Mouse (Mus musculus) ovary, postnatal 36 days (tissue): ENCODE measurements around the gene Pgpep1.

Experiments used
- DNase-seq: peaks from one replicate; pipeline ENCODE4 v3.0.0; 2022; ENCODE audit warnings: low spot score, mixed read lengths

Pgpep1 gene

DNA sequence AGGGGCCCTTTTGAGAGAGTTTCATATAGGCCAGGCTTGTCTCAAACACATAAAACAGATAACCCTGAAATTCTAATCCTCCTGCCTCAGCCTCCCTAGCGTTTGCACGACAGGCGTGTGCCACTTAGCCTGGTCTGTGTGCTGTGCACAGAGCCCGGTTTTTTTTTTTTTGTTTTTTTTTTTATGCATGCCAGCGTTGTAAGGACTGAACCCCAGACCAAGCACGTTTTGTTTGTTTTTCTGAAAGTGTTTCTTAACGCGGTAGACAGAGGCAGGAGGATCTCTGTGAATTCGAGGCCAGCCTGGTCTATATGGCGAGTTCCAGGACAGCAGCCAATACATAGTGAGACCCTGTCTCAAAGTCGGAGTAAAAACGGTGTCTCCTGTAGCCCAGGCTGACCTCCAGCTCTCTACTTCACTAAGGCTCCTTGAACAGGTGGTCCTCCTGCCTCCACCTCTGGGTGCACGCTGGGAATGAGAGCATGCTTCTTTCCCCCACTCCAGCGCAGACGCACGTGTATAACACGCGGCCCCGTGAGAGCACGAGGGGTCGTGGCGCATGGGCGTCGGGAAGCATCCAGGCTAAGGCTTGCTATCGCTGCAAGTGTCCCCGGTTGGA, 51.3 kb downstream of the Pgpep1 start, which contains the start of gene Ssbp4:
Gene Ssbp4 (minus strand): TSS at position 124 of the 619 bp plus-strand sequence.
- DNase-seq: no peak

DNA sequence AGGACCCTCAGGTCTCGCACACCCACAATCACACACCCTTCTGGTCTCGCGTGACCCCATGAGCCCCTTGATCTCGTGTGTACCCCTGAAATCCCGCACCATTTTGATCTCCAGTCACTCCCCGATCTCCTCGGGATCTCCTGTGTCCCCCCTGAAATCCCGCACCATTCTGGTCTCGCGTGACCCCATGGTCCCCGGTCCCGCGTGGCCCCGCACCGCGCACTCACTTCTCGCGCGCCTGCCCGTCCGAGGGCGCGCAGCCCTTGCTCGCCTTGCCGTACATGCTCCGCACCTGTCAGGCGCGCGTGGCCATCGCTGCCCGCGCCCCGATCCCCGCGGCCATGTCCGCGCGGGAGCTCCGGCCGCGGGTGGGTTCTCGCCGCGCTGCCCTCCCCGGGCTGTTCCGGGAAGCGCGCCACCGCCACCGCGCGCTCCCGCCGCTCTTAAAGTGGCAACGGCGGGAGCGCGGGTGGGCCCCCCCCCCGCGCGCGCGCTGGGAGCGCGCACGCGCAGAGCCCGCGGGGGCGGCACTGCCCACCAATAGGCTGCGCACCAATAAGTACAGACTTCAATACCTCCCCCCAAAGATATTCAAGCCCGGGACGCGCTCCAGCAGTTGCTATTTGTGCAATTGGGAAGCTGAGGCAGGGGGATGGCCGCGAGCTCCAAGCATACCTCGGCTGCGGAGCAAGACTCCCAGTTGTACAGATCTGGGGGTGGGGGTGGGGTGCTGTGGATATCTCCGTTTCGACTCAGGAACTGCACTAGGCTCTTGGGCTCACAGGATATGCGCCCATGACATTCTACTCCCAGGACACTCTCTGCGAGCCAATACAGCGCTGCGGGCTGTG, 52.1 kb downstream of the Pgpep1 start:
- peak; percentile 50 for DNase-seq

- no peak for DNase-seq
These were observed 52.6 kb downstream of the Pgpep1 start for GRCm38 (mm10) chr8:70607603-70607897.

GRCm38 (mm10) chr8:70606780-70607602, 53.2 kb downstream of the Pgpep1 start:
- no peak for DNase-seq

DNA sequence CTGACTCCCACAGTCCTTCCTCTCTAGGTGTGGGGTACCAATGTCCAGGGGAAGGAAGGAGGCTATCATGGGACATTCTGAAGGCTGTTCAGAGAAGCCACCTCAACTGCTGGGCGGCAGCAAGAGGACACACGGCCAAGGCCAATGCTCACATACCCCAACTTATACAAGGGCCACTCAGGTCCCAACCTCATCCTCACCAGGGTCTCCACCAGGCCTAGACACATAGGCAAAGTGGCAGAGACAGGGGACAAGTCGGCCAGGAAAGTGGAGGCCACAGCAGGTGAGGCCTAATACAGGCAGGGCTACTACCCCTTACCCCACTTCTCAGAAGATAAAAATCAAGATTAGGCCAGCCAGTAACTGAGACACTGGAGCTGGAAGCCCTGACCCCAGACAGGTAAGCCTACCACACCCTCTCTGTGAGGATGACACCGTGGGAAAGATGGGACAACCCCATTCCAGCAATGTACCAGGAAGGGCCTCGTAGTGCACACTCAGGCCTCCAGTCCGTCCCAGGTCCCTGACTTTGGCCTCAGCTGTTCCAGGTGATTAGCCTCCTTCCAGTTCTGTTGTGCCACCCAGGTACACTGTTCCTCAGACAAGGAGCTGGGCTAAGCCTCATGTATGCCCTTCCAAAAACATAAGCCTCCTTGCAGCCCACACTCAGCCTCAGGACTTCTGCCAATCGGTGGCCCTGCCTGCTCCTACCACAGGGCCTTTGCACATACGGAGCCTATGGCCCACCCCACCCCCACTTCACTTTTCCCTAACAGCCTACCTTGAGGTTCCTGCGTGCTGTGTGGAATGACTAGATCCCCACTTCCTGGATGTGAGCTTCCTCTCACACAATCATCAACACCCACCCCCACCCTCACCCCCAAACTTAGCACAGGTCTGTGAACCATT, 54.1 kb downstream of the Pgpep1 start:
- DNase-seq: no peak

- DNase-seq: no peak
These were observed 55.6 kb downstream of the Pgpep1 start for GRCm38 (mm10) chr8:70604558-70604957.

GRCm38 (mm10) chr8:70602139-70602811, 57.9 kb downstream of the Pgpep1 start:
- no peak for DNase-seq

- DNase-seq: peak; percentile 91
These were observed 58.9 kb downstream of the Pgpep1 start for GRCm38 (mm10) chr8:70601271-70601649.

GRCm38 (mm10) chr8:70600473-70601270, 59.5 kb downstream of the Pgpep1 start:
- no peak for DNase-seq

GRCm38 (mm10) chr8:70599507-70600290, 60.5 kb downstream of the Pgpep1 start:
- no peak for DNase-seq

GRCm38 (mm10) chr8:70598722-70599121, 61.5 kb downstream of the Pgpep1 start:
- DNase-seq: no peak

GRCm38 (mm10) chr8:70598283-70598682, 61.9 kb downstream of the Pgpep1 start:
- peak; percentile 87 for DNase-seq

DNA sequence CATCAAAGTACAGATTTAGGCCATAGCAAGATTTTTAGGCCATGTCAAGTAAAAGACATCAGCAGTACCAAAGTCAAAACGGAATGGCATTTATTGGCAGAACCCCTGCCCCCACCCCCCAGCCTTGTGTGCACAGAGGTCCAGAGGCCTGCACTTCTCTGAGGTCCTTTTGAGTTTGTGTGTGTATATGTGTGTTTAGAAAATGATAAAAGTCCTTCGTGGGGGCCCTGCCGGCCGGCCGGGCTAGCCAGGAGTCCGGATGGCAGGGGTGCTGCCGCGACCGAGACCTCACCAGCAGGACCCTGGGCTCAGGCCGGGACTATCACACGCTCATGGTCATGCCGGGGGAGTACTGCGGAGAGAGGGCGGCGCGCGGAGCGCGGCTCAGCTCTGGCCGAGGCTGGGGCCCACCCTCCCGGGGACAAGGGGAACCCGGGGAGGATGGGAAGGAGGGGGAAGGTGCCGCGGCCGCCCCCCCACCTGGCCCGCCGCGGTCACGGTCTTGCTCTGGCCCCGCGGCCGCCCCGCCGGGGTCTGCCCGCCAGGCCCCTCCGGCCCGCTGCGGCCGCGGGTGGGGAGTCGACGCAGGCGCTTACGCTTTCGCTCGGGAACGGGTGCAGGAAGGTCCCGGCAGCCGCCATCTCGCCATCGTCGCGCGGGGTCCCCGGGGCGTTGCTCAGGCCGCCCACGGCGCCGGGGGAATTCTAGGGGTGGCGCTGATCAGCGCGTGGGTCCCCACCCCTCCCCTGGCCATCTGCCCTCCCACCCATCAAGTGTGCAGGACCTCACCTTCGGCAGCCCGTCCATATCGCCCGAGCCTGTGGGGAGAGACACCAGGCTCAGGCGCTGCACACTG, 62.5 kb downstream of the Pgpep1 start:
- peak; percentile 56 for DNase-seq

- peak; percentile 47 for DNase-seq
These were observed 63.3 kb downstream of the Pgpep1 start for GRCm38 (mm10) chr8:70596775-70597416.
